Mouse (Mus musculus): ENCODE results near the gene Otop3.

Gene Otop3

GRCm38 (mm10) chr11:115393721-115394325 is 59.3 kb downstream of the Otop3 start:
- no peak for DNase-seq (ENCODE audit: low read depth, low spot score)
